Mouse (Mus musculus) hindbrain, embryonic 12.5 days (tissue): ENCODE data around the gene Insr. TPM values are rescaled to one million over a fixed set of nuclear protein-coding genes. Genes with fewer than 3 reads are reported as not detected.
"Not testable (repeated sequence)": the region's sequence is repeated elsewhere in the genome, so short reads cannot be mapped to it uniquely, and the experiment has no call there.

Source experiments
- ATAC-seq: fragments of 200-750 bp; cut with Nextera tagmentation; 2 replicates; pipeline ENCODE4 v1.8.0; 2017; ENCODE audit warnings: moderate TSS enrichment; ENCODE audit not compliant: low FRiP score
- H3K27ac ChIP-seq: fragments of 300-500 bp; sonication (generic); 2 replicates; pipeline ENCODE4 v1.5.1; 2016; ENCODE audit warnings: mild to moderate bottlenecking
- H3K27me3 ChIP-seq: fragments of 300-500 bp; sonication (generic); 2 replicates; pipeline ENCODE4 v1.6.1; 2016; ENCODE audit warnings: mild to moderate bottlenecking
- H3K36me3 ChIP-seq: fragments of 300-500 bp; sonication (generic); 2 replicates; pipeline ENCODE4 v1.6.1; 2016; ENCODE audit warnings: mild to moderate bottlenecking
- H3K4me1 ChIP-seq: fragments of 300-500 bp; sonication (generic); 2 replicates; pipeline ENCODE4 v1.6.1; 2016
- H3K4me2 ChIP-seq: fragments of 300-500 bp; sonication (generic); replicated peaks from 2 replicates; pipeline ENCODE4 v1.6.1; 2016; ENCODE audit warnings: mild to moderate bottlenecking
- H3K4me3 ChIP-seq: fragments of 300-500 bp; sonication (generic); 2 replicates; pipeline ENCODE4 v1.5.1; 2016; ENCODE audit warnings: mild to moderate bottlenecking
- H3K9ac ChIP-seq: fragments of 300-500 bp; sonication (generic); 2 replicates; pipeline ENCODE4 v1.6.1; 2016; ENCODE audit warnings: mild to moderate bottlenecking, moderate library complexity
- H3K9me3 ChIP-seq: fragments of 300-500 bp; sonication (generic); replicated peaks from 2 replicates; pipeline ENCODE4 v1.6.1; 2016; ENCODE audit warnings: mild to moderate bottlenecking
- WGBS: fragments of 180-500 bp; shearing (Covaris S2); methylation state at CpG from one replicate; pipeline ENCODE4 v1.1.7; 2016; 5-methylcytosine and 5-hydroxymethylcytosine counted together
- polyA plus RNA-seq: library from polyadenylated mRNA; unstranded; fragments of >200 nt; fragmentation: Nextera tagmentation; extraction: Ambion mirVana; gene quantifications from 2 replicates; pipeline ENCODE4 v1.2.1, GENCODE M21; 2016

Insr gene
- polyA plus RNA-seq, 1 experiment from 2014 or later = 49.0 TPM

GRCm38 (mm10) chr8:3208729-3209128, 70.7 kb downstream of the Insr start:
- no peak overlapping the region for H3K27ac ChIP-seq
- no peak overlapping the region for H3K4me3 ChIP-seq
- H3K9ac ChIP-seq = no peak overlapping the region
- H3K36me3 ChIP-seq = peaks cover 15% of the 10 kb centered on the region; the same call in 1 of the 2 replicates
- H3K4me2 ChIP-seq = no peak overlapping the region
- no peaks in the 10 kb centered on the region for H3K4me1 ChIP-seq
- H3K27me3 ChIP-seq = no peaks in the 10 kb centered on the region
- H3K9me3 ChIP-seq = no peaks in the 10 kb centered on the region
- ATAC-seq = no peak

GRCm38 (mm10) chr8:3204758-3205443, 74.5 kb downstream of the Insr start:
- no peaks in the 10 kb centered on the region for H3K9me3 ChIP-seq
- no peak for ATAC-seq
- no peaks in the 10 kb centered on the region for H3K4me1 ChIP-seq
- no peak overlapping the region for H3K27ac ChIP-seq
- 82% methylated on average over 3 of the region's 3 CpGs for WGBS
- no peak overlapping the region for H3K9ac ChIP-seq
- H3K36me3 ChIP-seq = peaks cover 41% of the 10 kb centered on the region
- H3K4me2 ChIP-seq = no peak overlapping the region
- no peak overlapping the region for H3K4me3 ChIP-seq
- no peaks in the 10 kb centered on the region for H3K27me3 ChIP-seq

GRCm38 (mm10) chr8:3202792-3203191, 76.6 kb downstream of the Insr start:
- H3K9ac ChIP-seq = no peak overlapping the region
- no peaks in the 10 kb centered on the region for H3K4me1 ChIP-seq
- no peaks in the 10 kb centered on the region for H3K9me3 ChIP-seq
- H3K27ac ChIP-seq = no peak overlapping the region
- peaks cover 42% of the 10 kb centered on the region for H3K36me3 ChIP-seq
- ATAC-seq = no peak
- H3K4me3 ChIP-seq = no peak overlapping the region
- no peaks in the 10 kb centered on the region for H3K27me3 ChIP-seq
- 92% methylated on average over 7 of the region's 7 CpGs for WGBS
- no peak overlapping the region for H3K4me2 ChIP-seq

- not testable (repeated sequence) for H3K4me1 ChIP-seq, H3K27ac ChIP-seq, H3K27me3 ChIP-seq, ATAC-seq, H3K4me3 ChIP-seq, H3K9ac ChIP-seq, H3K4me2 ChIP-seq, H3K9me3 ChIP-seq
- peaks cover 73% of the 10 kb centered on the region for H3K36me3 ChIP-seq
Measured at GRCm38 (mm10) chr8:3194297-3194696, 85.1 kb downstream of the Insr start.

GRCm38 (mm10) chr8:3191006-3191405, 88.4 kb downstream of the Insr start:
- ATAC-seq = no peak
- no peak overlapping the region for H3K4me3 ChIP-seq
- no peaks in the 10 kb centered on the region for H3K4me1 ChIP-seq
- H3K9me3 ChIP-seq = peaks cover 4% of the 10 kb centered on the region
- no peak overlapping the region for H3K9ac ChIP-seq
- peaks cover 86% of the 10 kb centered on the region for H3K36me3 ChIP-seq
- no peaks in the 10 kb centered on the region for H3K27me3 ChIP-seq
- no peak overlapping the region for H3K4me2 ChIP-seq
- H3K27ac ChIP-seq = no peak overlapping the region

GRCm38 (mm10) chr8:3187456-3187855, 92.0 kb downstream of the Insr start:
- Histone ChIP-seq H3K4me3 (no peak overlapping the region), H3K4me1 (no peaks in the 10 kb centered on the region), H3K27ac (no peak overlapping the region), H3K27me3 (no peaks in the 10 kb centered on the region), H3K36me3 (peaks cover 77% of the 10 kb centered on the region), H3K4me2 (no peak overlapping the region), H3K9ac (no peak overlapping the region), H3K9me3 (no peaks in the 10 kb centered on the region)
- ATAC-seq = no peak
- WGBS = 77% methylated on average over 1 of the region's 1 CpGs

- Histone ChIP-seq H3K9ac (no peak overlapping the region), H3K4me3 (no peak overlapping the region), H3K27me3 (no peaks in the 10 kb centered on the region), H3K4me2 (no peak overlapping the region), H3K4me1 (no peaks in the 10 kb centered on the region), H3K36me3 (peaks cover 47% of the 10 kb centered on the region), H3K27ac (no peak overlapping the region), H3K9me3 (peaks cover 7% of the 10 kb centered on the region; the same call in 1 of the 2 replicates)
- WGBS = 85% methylated on average over 1 of the region's 1 CpGs
- ATAC-seq = no peak
Measured at GRCm38 (mm10) chr8:3179930-3180329, 99.5 kb downstream of the Insr start.

- 93% methylated on average over 4 of the region's 4 CpGs for WGBS
Measured at GRCm38 (mm10) chr8:3177440-3177839, 102.0 kb downstream of the Insr start.

GRCm38 (mm10) chr8:3172246-3172645, 107.2 kb downstream of the Insr start:
- Histone ChIP-seq H3K27me3 (no peaks in the 10 kb centered on the region), H3K4me2 (no peak overlapping the region), H3K36me3 (peaks cover 82% of the 10 kb centered on the region), H3K27ac (no peak overlapping the region), H3K9me3 (peaks cover 7% of the 10 kb centered on the region; the same call in 1 of the 2 replicates), H3K4me3 (no peak overlapping the region), H3K4me1 (no peaks in the 10 kb centered on the region), H3K9ac (no peak overlapping the region)
- no peak for ATAC-seq
- WGBS = 90% methylated on average over 1 of the region's 1 CpGs

More at GRCm38 (mm10) chr8:3177440-3177839, 102.0 kb downstream of the Insr start:
- no peaks in the 10 kb centered on the region for H3K4me1 ChIP-seq
- no peak overlapping the region for H3K27ac ChIP-seq
- no peak overlapping the region for H3K9ac ChIP-seq
- ATAC-seq = no peak
- no peak overlapping the region for H3K4me2 ChIP-seq
- peaks cover 48% of the 10 kb centered on the region for H3K36me3 ChIP-seq
- H3K9me3 ChIP-seq = peaks cover 7% of the 10 kb centered on the region; the same call in 1 of the 2 replicates
- no peak overlapping the region for H3K4me3 ChIP-seq
- no peaks in the 10 kb centered on the region for H3K27me3 ChIP-seq

- Histone ChIP-seq H3K9me3 (peaks cover 17% of the 10 kb centered on the region; the same call in 1 of the 2 replicates), H3K4me2 (no peak overlapping the region), H3K36me3 (no peaks in the 10 kb centered on the region), H3K27me3 (no peaks in the 10 kb centered on the region), H3K9ac (no peak overlapping the region), H3K4me3 (no peak overlapping the region), H3K27ac (no peak overlapping the region), H3K4me1 (no peaks in the 10 kb centered on the region)
- ATAC-seq = no peak
- WGBS = 84% methylated on average over 1 of the region's 1 CpGs
Measured at GRCm38 (mm10) chr8:3146506-3146905, 132.9 kb downstream of the Insr start.

GRCm38 (mm10) chr8:3100416-3100815, 179.0 kb downstream of the Insr start:
- not testable (repeated sequence) for H3K4me1 ChIP-seq, H3K9me3 ChIP-seq, ATAC-seq, H3K27ac ChIP-seq, H3K9ac ChIP-seq, H3K4me3 ChIP-seq, H3K36me3 ChIP-seq, H3K4me2 ChIP-seq, H3K27me3 ChIP-seq
- 79% methylated on average over 5 of the region's 5 CpGs for WGBS
